Mouse (Mus musculus) heart, embryonic 14.5 days (tissue): ENCODE measurements at regions not wholly inside any gene's neighbourhood (a gene's known extent, or its start where the extent isn't known, plus 50 kb on each side); places are given as distances from the start of the nearest gene placed in this dataset.
"Not testable (repeated sequence)": the region's sequence is repeated elsewhere in the genome, so short reads cannot be mapped to it uniquely, and the experiment has no call there.

Source experiments
- ATAC-seq: fragments of 200-750 bp; cut with Nextera tagmentation; 2 replicates; pipeline ENCODE4 v1.8.0; 2017; ENCODE audit warnings: low read depth, moderate TSS enrichment; ENCODE audit not compliant: insufficient number of reproducible peaks, insufficient read depth, low FRiP score
- H3K27ac ChIP-seq, 2 experiments: fragments of 200-500 bp in 1 of 2; fragments of 300-500 bp in 1 of 2; sonication (generic) in 1 of 2; replicated peaks in 1 of 2; 2 replicates each; pipeline ENCODE4 v1.5.1; 2012 to 2014; ENCODE audit warnings: low read depth in 2 of 2, low read length in 2 of 2, control low read depth in 1 of 2, mild to moderate bottlenecking in 1 of 2, mixed read lengths in 1 of 2; ENCODE audit not compliant: control insufficient read depth in 1 of 2, insufficient read depth in 1 of 2
- H3K27me3 ChIP-seq: fragments of 300-500 bp; sonication (generic); 2 replicates; pipeline ENCODE4 v1.6.1; 2014; ENCODE audit warnings: mild to moderate bottlenecking, low read length, control low read depth; ENCODE audit not compliant: control insufficient read depth, insufficient read depth
- H3K36me3 ChIP-seq: fragments of 300-500 bp; sonication (generic); 2 replicates; pipeline ENCODE4 v1.6.1; 2014; ENCODE audit warnings: mild to moderate bottlenecking, control low read depth, low read length, mixed read lengths; ENCODE audit not compliant: control insufficient read depth, insufficient read depth
- H3K4me1 ChIP-seq, 2 experiments: fragments of 200-500 bp in 1 of 2; fragments of 300-500 bp in 1 of 2; sonication (generic) in 1 of 2; 2 replicates each; pipeline ENCODE4 v1.6.1; 2012 to 2014; ENCODE audit warnings: low read length in 2 of 2, control low read depth in 1 of 2, mixed read lengths in 1 of 2; ENCODE audit not compliant: control insufficient read depth in 2 of 2, insufficient read depth in 2 of 2
- H3K4me2 ChIP-seq: fragments of 300-500 bp; sonication (generic); 2 replicates; pipeline ENCODE4 v1.6.1; 2014; ENCODE audit warnings: mild to moderate bottlenecking, low read length
- H3K4me3 ChIP-seq, 2 experiments: fragments of 200-500 bp in 1 of 2; fragments of 300-500 bp in 1 of 2; sonication (generic) in 1 of 2; 2 replicates each; pipeline ENCODE4 v1.5.1; 2012 to 2014; ENCODE audit warnings: low read length in 2 of 2, mild to moderate bottlenecking in 2 of 2, control low read depth in 1 of 2, low read depth in 1 of 2, moderate library complexity in 1 of 2; ENCODE audit not compliant: control insufficient read depth in 1 of 2, insufficient read depth in 1 of 2
- H3K9ac ChIP-seq: fragments of 300-500 bp; sonication (generic); 2 replicates; pipeline ENCODE4 v1.6.1; 2014; ENCODE audit warnings: mild to moderate bottlenecking, low read length
- H3K9me3 ChIP-seq: fragments of 300-500 bp; sonication (generic); 2 replicates; pipeline ENCODE4 v1.6.1; 2016; ENCODE audit warnings: low read length, control low read depth; ENCODE audit not compliant: control insufficient read depth
- WGBS: fragments of 180-500 bp; shearing (Covaris S2); extraction: QIAGEN DNeasy Blood & Tissue Kit; methylation state at CpG from one replicate; pipeline ENCODE4 v1.1.7; 2014; 5-methylcytosine and 5-hydroxymethylcytosine counted together

GRCm38 (mm10) chrX:68486585-68486984 lies 191.8 kb upstream of the Fmr1 start:
- H3K4me1 ChIP-seq: no peaks in the 10 kb centered on the region
- H3K27ac ChIP-seq: no peak overlapping the region
- 80% methylated on average over 1 of the region's 1 CpGs for WGBS
- no peaks in the 10 kb centered on the region for H3K27me3 ChIP-seq
- H3K4me2 ChIP-seq: no peak overlapping the region
- no peak overlapping the region for H3K9ac ChIP-seq
- no peak for ATAC-seq
- no peak overlapping the region for H3K4me3 ChIP-seq
- no peaks in the 10 kb centered on the region for H3K36me3 ChIP-seq
- H3K9me3 ChIP-seq: no peaks in the 10 kb centered on the region

GRCm38 (mm10) chrX:68492052-68492451 lies 186.3 kb upstream of the Fmr1 start:
- not testable (repeated sequence) for H3K4me1 ChIP-seq, H3K9ac ChIP-seq, H3K36me3 ChIP-seq, H3K9me3 ChIP-seq, H3K4me2 ChIP-seq, H3K4me3 ChIP-seq, ATAC-seq, H3K27me3 ChIP-seq, H3K27ac ChIP-seq
- WGBS: 34% methylated on average over 1 of the region's 1 CpGs

DNA sequence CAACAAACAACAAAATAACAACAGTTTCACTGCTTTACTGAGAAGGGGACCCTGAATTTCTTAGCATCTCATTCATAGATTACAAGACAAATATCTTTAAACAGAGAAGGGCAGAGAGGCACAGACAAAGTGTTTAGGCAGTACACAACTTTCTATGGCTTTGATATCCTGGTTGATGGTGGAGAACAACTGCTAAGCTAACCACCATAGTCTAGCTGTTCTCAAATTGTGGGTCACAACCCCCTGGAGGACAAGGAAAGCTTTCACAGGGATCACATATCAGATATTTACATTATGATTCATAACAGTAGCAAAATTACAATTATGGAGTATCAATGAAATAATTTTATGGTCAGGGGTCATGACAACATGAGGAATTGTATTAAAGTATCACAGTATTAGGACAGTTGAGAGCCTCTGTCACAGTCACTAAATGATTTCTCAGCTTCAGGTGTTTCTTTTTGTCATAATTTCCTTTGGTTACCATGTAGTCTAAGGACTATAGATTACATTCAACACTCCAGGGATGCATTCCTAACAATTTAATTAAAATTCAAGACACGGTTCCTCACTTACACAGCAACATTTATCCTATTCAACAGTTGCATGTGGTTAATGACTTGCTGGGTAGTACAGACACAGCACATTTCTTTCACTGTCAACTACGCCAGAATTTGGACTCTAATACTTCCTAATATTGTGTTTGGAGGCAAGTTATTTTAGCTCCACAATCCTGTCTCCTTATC lies 183.8 kb upstream of the Fmr1 start:
- Histone ChIP-seq H3K27ac (no peak overlapping the region), H3K27me3 (no peaks in the 10 kb centered on the region), H3K4me3 (no peak overlapping the region), H3K36me3 (no peaks in the 10 kb centered on the region), H3K4me2 (no peak overlapping the region), H3K9me3 (no peaks in the 10 kb centered on the region), H3K9ac (no peak overlapping the region), H3K4me1 (peaks cover 0 to 2% of the 10 kb centered on the region in 2 experiments; a peak in 2 of 4 replicates)
- ATAC-seq: no peak
- WGBS: 31% methylated on average over 2 of the region's 2 CpGs

DNA sequence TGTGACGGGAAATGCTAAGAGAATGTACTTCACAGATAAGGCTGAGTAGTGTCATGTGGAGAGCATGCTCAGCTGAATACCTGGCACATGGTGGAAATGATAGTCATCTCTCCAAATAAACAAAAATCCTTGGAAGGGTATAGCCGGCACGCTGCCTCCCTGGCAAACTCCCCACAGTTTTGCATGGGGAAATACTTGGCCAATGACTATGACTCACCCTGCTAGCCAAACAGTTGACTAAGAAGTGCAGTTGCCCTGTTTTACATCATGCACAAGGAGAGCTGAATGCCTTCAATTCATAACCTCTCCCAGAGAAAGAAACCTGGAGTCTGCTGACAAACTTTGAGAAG lies 183.2 kb upstream of the Fmr1 start:
- Histone ChIP-seq H3K36me3 (no peaks in the 10 kb centered on the region), H3K4me1 (peaks cover 0 to 2% of the 10 kb centered on the region in 2 experiments; a peak in 2 of 4 replicates), H3K27me3 (no peaks in the 10 kb centered on the region), H3K9ac (no peak overlapping the region), H3K9me3 (no peaks in the 10 kb centered on the region), H3K27ac (no peak overlapping the region), H3K4me2 (no peak overlapping the region), H3K4me3 (no peak overlapping the region)
- 13% methylated on average over 3 of the region's 3 CpGs for WGBS
- ATAC-seq: no peak

GRCm38 (mm10) chrX:68495751-68496150 lies 182.6 kb upstream of the Fmr1 start:
- H3K27ac ChIP-seq: 0 out of 4 replicates have a peak overlapping the region, but pooled peaks of 1 of the 2 experiments have one; percentile 22
- no peaks in the 10 kb centered on the region for H3K27me3 ChIP-seq
- H3K9ac ChIP-seq: no peak overlapping the region
- no peaks in the 10 kb centered on the region for H3K9me3 ChIP-seq
- no peaks in the 10 kb centered on the region for H3K36me3 ChIP-seq
- peaks cover 0 to 2% of the 10 kb centered on the region in 2 experiments; a peak in 2 of 4 replicates for H3K4me1 ChIP-seq
- no peak overlapping the region for H3K4me2 ChIP-seq
- ATAC-seq: no peak
- H3K4me3 ChIP-seq: no peak overlapping the region
- 83% methylated on average over 5 of the region's 5 CpGs for WGBS

DNA sequence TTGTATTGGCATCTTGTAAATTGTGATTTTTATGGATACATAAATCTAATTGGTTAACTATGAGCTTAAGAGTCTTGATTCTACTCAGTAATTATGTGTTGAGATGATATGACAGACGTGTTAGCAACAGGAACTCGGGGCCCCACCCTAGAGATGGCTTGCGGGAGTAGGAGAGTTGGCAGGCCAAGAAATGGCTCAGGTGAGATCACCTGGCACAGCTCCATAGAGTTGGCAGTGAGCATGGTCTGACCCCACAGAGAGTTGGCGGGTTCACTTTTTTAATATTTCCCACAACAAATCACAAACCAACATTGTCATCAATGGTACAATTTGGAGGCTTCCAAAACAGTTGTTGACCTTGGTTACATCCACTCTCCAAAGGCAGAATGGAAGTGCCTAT lies 180.5 kb upstream of the Fmr1 start:
- WGBS: 83% methylated on average over 4 of the region's 4 CpGs
- Histone ChIP-seq H3K9ac (no peak overlapping the region), H3K36me3 (no peaks in the 10 kb centered on the region), H3K27ac (no peak overlapping the region), H3K4me1 (peaks cover 0 to 2% of the 10 kb centered on the region in 2 experiments; a peak in 2 of 4 replicates), H3K4me3 (no peak overlapping the region), H3K4me2 (no peak overlapping the region), H3K9me3 (no peaks in the 10 kb centered on the region), H3K27me3 (no peaks in the 10 kb centered on the region)
- no peak for ATAC-seq

GRCm38 (mm10) chrX:68502938-68503337 lies 175.4 kb upstream of the Fmr1 start:
- Histone ChIP-seq H3K4me3 (no peak overlapping the region), H3K4me2 (no peak overlapping the region), H3K27me3 (no peaks in the 10 kb centered on the region), H3K4me1 (no peaks in the 10 kb centered on the region), H3K9ac (no peak overlapping the region), H3K27ac (no peak overlapping the region), H3K36me3 (no peaks in the 10 kb centered on the region), H3K9me3 (no peaks in the 10 kb centered on the region)
- no peak for ATAC-seq
- WGBS: 78% methylated on average over 1 of the region's 1 CpGs

DNA sequence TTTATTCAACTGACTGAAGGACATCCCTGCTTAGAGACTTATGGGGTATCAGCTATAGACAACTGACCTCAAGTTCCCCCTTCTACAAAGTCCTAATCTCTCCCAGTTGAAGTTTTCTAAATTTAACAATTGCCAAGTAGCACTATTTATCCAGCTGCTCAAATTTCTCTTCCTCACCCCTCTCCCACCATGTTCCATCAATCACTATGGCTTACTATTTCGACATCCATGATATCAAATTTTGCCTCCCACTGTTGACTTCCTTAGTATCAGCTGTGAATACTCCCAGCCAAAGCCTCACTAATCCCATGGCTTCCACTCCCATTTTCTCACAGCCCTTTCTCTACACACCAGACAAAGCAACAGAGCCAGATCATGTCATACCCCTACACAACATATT lies 170.7 kb upstream of the Fmr1 start:
- H3K9ac ChIP-seq: no peak overlapping the region
- H3K9me3 ChIP-seq: no peaks in the 10 kb centered on the region
- ATAC-seq: no peak
- no peak overlapping the region for H3K27ac ChIP-seq
- H3K4me2 ChIP-seq: no peak overlapping the region
- no peak overlapping the region for H3K4me3 ChIP-seq
- H3K36me3 ChIP-seq: no peaks in the 10 kb centered on the region
- H3K4me1 ChIP-seq: no peaks in the 10 kb centered on the region
- WGBS: 37% methylated on average over 1 of the region's 1 CpGs
- H3K27me3 ChIP-seq: no peaks in the 10 kb centered on the region
